Mouse (Mus musculus) lung, postnatal 0 days (tissue): Measurements from ENCODE around the gene Fbxl17. TPM values are rescaled to one million over a fixed set of nuclear protein-coding genes. Genes with fewer than 3 reads are reported as not detected.

Source experiments
- ATAC-seq: fragments of 200-750 bp; cut with Nextera tagmentation; 2 replicates; pipeline ENCODE4 v1.8.0; 2017; ENCODE audit warnings: moderate library complexity
- DNase-seq: peaks from one replicate; pipeline ENCODE4 v3.0.0-alpha.2; 2016; ENCODE audit warnings: low spot score
- H3K27ac ChIP-seq: fragments of 300-500 bp; sonication (generic); 2 replicates; pipeline ENCODE4 v1.5.1; 2014; ENCODE audit warnings: antibody characterized with exemption, mild to moderate bottlenecking, low read length, mixed read lengths
- H3K27me3 ChIP-seq: fragments of 300-500 bp; sonication (generic); replicated peaks from 2 replicates; pipeline ENCODE4 v1.6.1; 2014; ENCODE audit warnings: low read length, mixed read lengths; ENCODE audit not compliant: insufficient read depth
- H3K36me3 ChIP-seq: fragments of 300-500 bp; sonication (generic); 2 replicates; pipeline ENCODE4 v1.6.1; 2014; ENCODE audit warnings: low read length, mixed read lengths; ENCODE audit not compliant: insufficient read depth
- H3K4me1 ChIP-seq: fragments of 300-500 bp; sonication (generic); 2 replicates; pipeline ENCODE4 v1.6.1; 2014; ENCODE audit warnings: antibody characterized with exemption, low read depth, low read length, mixed read lengths; ENCODE audit not compliant: insufficient read depth
- H3K4me2 ChIP-seq: fragments of 300-500 bp; sonication (generic); replicated peaks from 2 replicates; pipeline ENCODE4 v1.6.1; 2014; ENCODE audit warnings: low read depth, mild to moderate bottlenecking, low read length, moderate library complexity, mixed read lengths
- H3K4me3 ChIP-seq: fragments of 300-500 bp; sonication (generic); 2 replicates; pipeline ENCODE4 v1.5.1; 2014; ENCODE audit warnings: low read depth, low read length
- H3K9ac ChIP-seq: fragments of 300-500 bp; sonication (generic); replicated peaks from 2 replicates; pipeline ENCODE4 v1.6.1; 2014; ENCODE audit warnings: low read depth, mild to moderate bottlenecking
- H3K9me3 ChIP-seq: fragments of 300-500 bp; sonication (generic); 2 replicates; pipeline ENCODE4 v1.6.1; 2016; ENCODE audit warnings: low read length, mixed read lengths
- CTCF ChIP-seq: IDR thresholded peaks from 2 replicates; pipeline ENCODE4 v1.5.1; 2016; ENCODE audit warnings: antibody characterized with exemption, mild to moderate bottlenecking
- EP300 ChIP-seq: IDR thresholded peaks from 2 replicates; pipeline ENCODE4 v1.6.1; 2016; ENCODE audit warnings: antibody characterized with exemption, mild to moderate bottlenecking, control low read depth
- WGBS: fragments of 180-500 bp; shearing (Covaris S2); extraction: QIAGEN DNeasy Blood & Tissue Kit; methylation state at CpG from one replicate; pipeline ENCODE4 v1.1.7; 2014; 5-methylcytosine and 5-hydroxymethylcytosine counted together
- polyA plus RNA-seq: library from polyadenylated mRNA; unstranded; fragments of >200 nt; fragmentation: Nextera tagmentation; extraction: Ambion mirVana; gene quantifications from 2 replicates; pipeline ENCODE4 v1.2.1, GENCODE M21; 2015

Gene Fbxl17
- polyA plus RNA-seq, 1 experiment from 2014 or later: 6.9 TPM

DNA sequence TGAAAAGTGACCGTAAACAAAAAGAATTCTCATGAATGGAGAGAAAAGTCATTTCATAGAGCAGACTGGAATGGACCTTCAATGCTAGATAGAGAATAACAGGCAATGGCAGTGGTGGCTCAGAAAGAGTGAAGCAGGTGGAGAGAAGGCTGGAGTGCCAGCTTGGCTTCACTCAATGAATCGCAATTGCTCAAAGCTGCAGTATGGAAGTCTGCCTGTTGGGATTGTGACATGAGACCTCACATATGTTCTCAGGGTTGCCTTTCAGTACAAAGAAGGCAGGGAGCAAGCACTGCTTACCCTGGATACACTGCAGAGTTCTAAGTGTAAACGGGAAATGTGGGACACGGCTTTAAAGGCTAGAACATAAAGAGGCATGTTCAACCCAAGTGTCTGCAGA lies 211.0 kb downstream of the Fbxl17 start:
- Histone ChIP-seq H3K4me1 (peaks cover 13% of the 10 kb centered on the region; the same call in 1 of the 2 replicates), H3K9ac (no peak overlapping the region), H3K27me3 (no peaks in the 10 kb centered on the region), H3K9me3 (no peaks in the 10 kb centered on the region), H3K4me2 (no peak overlapping the region), H3K36me3 (no peaks in the 10 kb centered on the region), H3K4me3 (no peak overlapping the region), H3K27ac (no peak overlapping the region)
- whole genome bisulfite sequencing: 76% methylated on average over 4 of the region's 4 CpGs
- DNase-seq: no peak
- no peak for ATAC-seq
- TF ChIP-seq EP300 (no peak), CTCF (no peak)

- H3K36me3 ChIP-seq: no peaks in the 10 kb centered on the region
- DNase-seq: no peak
- H3K9me3 ChIP-seq: no peaks in the 10 kb centered on the region
- no peak overlapping the region for H3K27ac ChIP-seq
- H3K9ac ChIP-seq: no peak overlapping the region
- TF ChIP-seq EP300: no peak
- TF ChIP-seq CTCF: peak; percentile 26; the same call in 1 of the 2 replicates
- no peak overlapping the region for H3K4me3 ChIP-seq
- WGBS: 28% methylated on average over 2 of the region's 2 CpGs
- ATAC-seq: no peak
- peaks cover 13% of the 10 kb centered on the region; the same call in 1 of the 2 replicates for H3K4me1 ChIP-seq
- no peaks in the 10 kb centered on the region for H3K27me3 ChIP-seq
- no peak overlapping the region for H3K4me2 ChIP-seq
These were observed 212.4 kb downstream of the Fbxl17 start for GRCm38 (mm10) chr17:63287413-63287812.

GRCm38 (mm10) chr17:63285265-63285939 lies 214.4 kb downstream of the Fbxl17 start:
- H3K9me3 ChIP-seq: no peaks in the 10 kb centered on the region
- no peaks in the 10 kb centered on the region for H3K27me3 ChIP-seq
- H3K4me2 ChIP-seq: no peak overlapping the region
- ATAC-seq (peak; percentile 87), DNase-seq (peak; percentile 86)
- no peak for TF ChIP-seq CTCF
- TF ChIP-seq EP300: peak; percentile 22; the same call in 1 of the 2 replicates
- H3K4me1 ChIP-seq: peaks cover 13% of the 10 kb centered on the region; the same call in 1 of the 2 replicates
- WGBS: 33% methylated on average over 11 of the region's 11 CpGs
- no peak overlapping the region for H3K9ac ChIP-seq
- H3K27ac ChIP-seq: no peak overlapping the region
- H3K4me3 ChIP-seq: no peak overlapping the region
- H3K36me3 ChIP-seq: no peaks in the 10 kb centered on the region

DNA sequence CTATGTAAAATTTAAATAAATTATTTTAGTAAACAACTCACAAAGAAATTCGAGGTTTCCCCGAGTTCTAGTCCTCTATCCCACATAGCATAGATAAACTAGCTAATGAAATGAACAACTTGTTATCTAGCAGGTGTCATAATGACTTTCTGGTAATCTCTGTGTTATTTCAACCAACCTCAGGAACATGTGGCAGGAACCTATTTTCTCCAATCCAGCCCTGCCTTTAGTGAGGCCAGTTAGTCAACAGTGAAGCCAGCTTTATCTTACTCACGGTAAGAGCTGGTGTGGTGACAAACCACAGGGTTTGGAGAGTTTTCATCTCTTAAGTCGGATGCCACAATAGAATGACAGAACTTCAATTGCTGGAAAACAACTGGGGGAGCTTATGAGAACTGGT lies 215.7 kb downstream of the Fbxl17 start:
- Histone ChIP-seq H3K4me3 (no peak overlapping the region), H3K27ac (no peak overlapping the region), H3K9me3 (no peaks in the 10 kb centered on the region), H3K4me2 (no peak overlapping the region), H3K9ac (no peak overlapping the region), H3K4me1 (peaks cover 7% of the 10 kb centered on the region; the same call in 1 of the 2 replicates), H3K27me3 (no peaks in the 10 kb centered on the region), H3K36me3 (no peaks in the 10 kb centered on the region)
- WGBS: 68% methylated on average over 4 of the region's 4 CpGs
- no peak for DNase-seq
- TF ChIP-seq EP300: no peak
- no peak for TF ChIP-seq CTCF
- ATAC-seq: no peak

DNA sequence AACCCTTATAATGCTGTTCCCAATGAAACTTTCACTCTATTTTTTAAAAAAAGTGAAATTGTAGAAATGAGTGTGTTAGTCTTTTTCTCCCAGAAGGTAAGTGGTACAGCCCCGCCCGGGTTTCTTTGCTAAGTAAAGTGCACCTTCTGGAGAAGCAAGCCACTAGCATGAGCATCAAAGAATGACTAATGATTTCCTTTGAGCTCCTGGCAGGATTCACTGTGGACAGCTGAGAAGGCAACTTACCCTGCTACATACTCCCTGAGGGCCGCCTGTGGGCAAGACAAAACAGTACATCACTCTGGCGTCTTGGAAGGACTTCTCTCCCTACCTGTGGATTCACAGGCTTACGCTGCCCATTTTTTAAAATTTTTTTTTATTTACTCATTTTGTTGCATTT lies 217.8 kb downstream of the Fbxl17 start:
- Histone ChIP-seq H3K9ac (no peak overlapping the region), H3K4me2 (no peak overlapping the region), H3K36me3 (no peaks in the 10 kb centered on the region), H3K4me1 (peaks cover 2% of the 10 kb centered on the region; the same call in 1 of the 2 replicates), H3K27me3 (no peaks in the 10 kb centered on the region), H3K27ac (no peak overlapping the region), H3K9me3 (no peaks in the 10 kb centered on the region), H3K4me3 (no peak overlapping the region)
- TF ChIP-seq CTCF: no peak
- no peak for TF ChIP-seq EP300
- no peak for ATAC-seq
- DNase-seq: no peak
- 58% methylated on average over 5 of the region's 5 CpGs for WGBS

DNA sequence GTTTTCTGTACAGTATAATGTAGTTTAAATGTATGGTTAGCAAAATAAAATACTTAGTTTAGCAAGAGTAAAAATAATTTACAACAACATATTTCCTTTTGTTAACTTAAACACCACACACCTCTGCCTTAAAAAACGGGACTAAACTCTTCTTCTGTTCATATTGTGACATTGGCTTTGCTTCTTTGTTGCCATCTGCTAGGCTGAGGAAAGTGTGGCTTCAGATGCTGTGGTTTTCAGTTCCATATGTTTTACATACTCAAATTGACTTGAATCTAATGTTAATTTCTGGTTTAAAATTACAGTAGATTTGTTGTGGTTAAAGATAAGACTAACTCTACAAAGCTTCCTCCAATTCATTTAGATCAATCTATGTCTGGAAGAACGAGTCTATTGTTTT lies 218.8 kb downstream of the Fbxl17 start:
- ATAC-seq: no peak
- no peak for DNase-seq
- H3K9me3 ChIP-seq: no peaks in the 10 kb centered on the region
- no peak overlapping the region for H3K4me3 ChIP-seq
- H3K4me2 ChIP-seq: no peak overlapping the region
- TF ChIP-seq EP300: no peak
- TF ChIP-seq CTCF: no peak
- no peaks in the 10 kb centered on the region for H3K4me1 ChIP-seq
- no peak overlapping the region for H3K27ac ChIP-seq
- H3K36me3 ChIP-seq: no peaks in the 10 kb centered on the region
- no peak overlapping the region for H3K9ac ChIP-seq
- WGBS: 57% methylated on average over 2 of the region's 2 CpGs
- H3K27me3 ChIP-seq: no peaks in the 10 kb centered on the region
